In genomic region chr11:48816800-48817665, GRCm38 (mm10) we compare ENCODE assay signal across 7 mouse cellular contexts. TPM values are rescaled to one million over a fixed set of nuclear protein-coding genes. Genes with fewer than 3 reads are reported as not detected.
DNase-seq lines count a peak whose midpoint lies in the region; ATAC-seq lines count a peak whose summit lies in the region.

TSS of gene Trim41 (minus strand) at chr11:48817353.

- ATAC-seq in embryonic facial prominence, embryonic 11.5 days (replicated peaks; ENCODE audit: insufficient number of reproducible peaks, low FRiP score, low TSS enrichment, low read depth): peak; percentile 95
- peak; percentile 74 for ATAC-seq in granulocyte monocyte progenitor cell, adult 5-6 weeks (replicated peaks; ENCODE audit: poor library complexity, severe bottlenecking)
- peak; percentile 97 for ATAC-seq in midbrain, embryonic 13.5 days

- peak within 1 kb of the TSS; percentile 65 for H3K4me2 ChIP-seq in embryonic facial prominence, embryonic 11.5 days (ENCODE audit: low read depth, low read length)
- peak within 1 kb of the TSS; percentile 86 for H3K4me2 ChIP-seq in midbrain, embryonic 13.5 days (replicated peaks)

- H3K9ac ChIP-seq in embryonic facial prominence, embryonic 11.5 days (replicated peaks; ENCODE audit: low read length): peak within 1 kb of the TSS; percentile 86
- peak within 1 kb of the TSS; percentile 83 for H3K9ac ChIP-seq in midbrain, embryonic 13.5 days (replicated peaks)

- H3K36me3 ChIP-seq in embryonic facial prominence, embryonic 11.5 days (replicated peaks; ENCODE audit: control insufficient read depth, insufficient read depth, low read depth, low read length): no peaks in the 10 kb centered on the region
- peaks cover 34% of the 10 kb centered on the region for H3K36me3 ChIP-seq in limb, embryonic 10.5 days
- peaks cover 18% of the 10 kb centered on the region for H3K36me3 ChIP-seq in midbrain, embryonic 13.5 days

- H3K4me3 ChIP-seq in embryonic facial prominence, embryonic 11.5 days (ENCODE audit: low read depth, low read length): peak within 1 kb of the TSS; percentile 82
- peak within 1 kb of the TSS; percentile 76 for H3K4me3 ChIP-seq in limb, embryonic 10.5 days
- H3K4me3 ChIP-seq in midbrain, embryonic 13.5 days (replicated peaks): peak within 1 kb of the TSS; percentile 74

- DNase-seq in adrenal gland, postnatal 14 days: peak; percentile 100
- DNase-seq in embryonic facial prominence, embryonic 11.5 days (ENCODE audit: low spot score): peak; percentile 99
- peak; percentile 99 for DNase-seq in kidney, adult 11 months
- peak; percentile 99 for DNase-seq in limb, embryonic 10.5 days (ENCODE audit: low spot score)
- peak; percentile 99 for DNase-seq in spleen, adult 12 weeks (ENCODE audit: low spot score)

- peak within 1 kb of the TSS; percentile 88 for H3K27ac ChIP-seq in embryonic facial prominence, embryonic 11.5 days (replicated peaks; ENCODE audit: low read depth, low read length)
- peak within 1 kb of the TSS; percentile 96 for H3K27ac ChIP-seq in limb, embryonic 10.5 days
- H3K27ac ChIP-seq in midbrain, embryonic 13.5 days: peak within 1 kb of the TSS; percentile 95

- H3K4me1 ChIP-seq in embryonic facial prominence, embryonic 11.5 days (ENCODE audit: control insufficient read depth, insufficient read depth, low read length): no peaks in the 10 kb centered on the region
- peaks cover 15% of the 10 kb centered on the region for H3K4me1 ChIP-seq in limb, embryonic 10.5 days
- H3K4me1 ChIP-seq in midbrain, embryonic 13.5 days (replicated peaks): peaks cover 30% of the 10 kb centered on the region

- H3K27me3 ChIP-seq in embryonic facial prominence, embryonic 11.5 days (ENCODE audit: control insufficient read depth, insufficient read depth, low read length): no peaks in the 10 kb centered on the region
- no peaks in the 10 kb centered on the region for H3K27me3 ChIP-seq in limb, embryonic 10.5 days (ENCODE audit: low read depth, poor library complexity, severe bottlenecking)
- H3K27me3 ChIP-seq in midbrain, embryonic 13.5 days: peaks cover 5% of the 10 kb centered on the region; the same call in 1 of the 2 replicates

- H3K9me3 ChIP-seq in embryonic facial prominence, embryonic 11.5 days (replicated peaks; ENCODE audit: control insufficient read depth, low read length): no peaks in the 10 kb centered on the region
- H3K9me3 ChIP-seq in limb, embryonic 10.5 days (replicated peaks): no peaks in the 10 kb centered on the region
- H3K9me3 ChIP-seq in midbrain, embryonic 13.5 days: no peaks in the 10 kb centered on the region

- under 1% methylated on average over 66 of the region's 77 CpGs for WGBS in embryonic facial prominence, embryonic 11.5 days
- under 1% methylated on average over 75 of the region's 77 CpGs for WGBS in limb, embryonic 10.5 days
- WGBS in midbrain, embryonic 13.5 days: under 1% methylated on average over 69 of the region's 77 CpGs

RNA-seq across cellular contexts. Expression of gene Trim41, which starts in this region (rescaled TPM):
- 34.6 and 40.5 TPM in 2 replicates for total RNA-seq in adrenal gland, postnatal 14 days (2021)
- polyA plus RNA-seq in embryonic facial prominence, embryonic 11.5 days (2014; fragmentation: Nextera tagmentation; extraction: Ambion mirVana): 3.2 and 3.8 TPM in 2 replicates
- total RNA-seq in granulocyte monocyte progenitor cell, adult 5-6 weeks (2014; fragmentation: Nextera tagmentation): 17.1 and 24.2 TPM in 2 replicates
- total RNA-seq in granulocyte monocyte progenitor cell, adult 5-6 weeks (2017): 39.4 and 50.8 TPM in 2 replicates
- polyA plus RNA-seq in limb, embryonic 10.5 days (2016; fragmentation: Nextera tagmentation; extraction: Ambion mirVana): 4.2 and 6.1 TPM in 2 replicates
- 6.9 and 7.0 TPM in 2 replicates for polyA plus RNA-seq in midbrain, embryonic 13.5 days (2015; fragmentation: Nextera tagmentation; extraction: Ambion mirVana)

Comparison
In these comparisons a context has a peak if more than half of its experiments do, and no peak if none do; other contexts are left out.
1. Peak in every context shown above with its lines: DNase-seq, ATAC-seq, H3K4me3 ChIP-seq and H3K27ac ChIP-seq.